Mouse (Mus musculus): ENCODE results near the gene Armcx6. TPM values are rescaled to one million over a fixed set of nuclear protein-coding genes. Genes with fewer than 3 reads are reported as not detected.
"Not testable (repeated sequence)": the region's sequence is repeated elsewhere in the genome, so short reads cannot be mapped to it uniquely, and the experiment has no call there.

The Armcx6 gene
- polyA plus RNA-seq, 1 experiment from 2014 or later, result 4.4 TPM

DNA sequence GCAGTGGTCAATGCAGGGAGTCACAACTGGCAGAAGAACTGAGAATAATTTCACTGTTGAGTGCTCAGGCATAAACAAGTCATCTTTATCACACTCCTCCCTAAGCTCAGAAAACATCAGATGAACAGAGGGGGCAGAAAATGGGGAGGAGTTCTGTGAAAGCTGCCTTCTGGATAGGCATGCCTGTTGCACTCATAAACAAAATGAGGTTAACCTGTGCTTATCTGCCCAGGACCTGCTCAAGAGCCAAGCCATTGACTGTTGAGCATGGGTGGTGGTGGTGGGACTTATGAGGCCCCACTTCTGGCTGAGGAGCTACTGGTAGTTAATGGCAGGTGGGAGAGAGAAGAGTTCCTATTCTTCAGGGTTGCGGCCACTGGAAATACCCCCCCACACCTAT lies 13.4 kb downstream of the Armcx6 start:
- no peak overlapping the region for H3K27ac ChIP-seq (replicated peaks)
- H3K9ac ChIP-seq, result no peak overlapping the region
- ATAC-seq (ENCODE audit: insufficient read depth), result peak; percentile 49
- H3K36me3 ChIP-seq (replicated peaks), result no peaks in the 10 kb centered on the region
- no peaks in the 10 kb centered on the region for H3K27me3 ChIP-seq
- no peak overlapping the region for H3K4me3 ChIP-seq (replicated peaks)
- no peaks in the 10 kb centered on the region for H3K9me3 ChIP-seq (replicated peaks)
- 78% methylated on average over 1 of the region's 1 CpGs for WGBS (ENCODE audit: insufficient replicate concordance)
- H3K4me2 ChIP-seq, result no peak overlapping the region
- H3K4me1 ChIP-seq (replicated peaks), result no peaks in the 10 kb centered on the region

DNA sequence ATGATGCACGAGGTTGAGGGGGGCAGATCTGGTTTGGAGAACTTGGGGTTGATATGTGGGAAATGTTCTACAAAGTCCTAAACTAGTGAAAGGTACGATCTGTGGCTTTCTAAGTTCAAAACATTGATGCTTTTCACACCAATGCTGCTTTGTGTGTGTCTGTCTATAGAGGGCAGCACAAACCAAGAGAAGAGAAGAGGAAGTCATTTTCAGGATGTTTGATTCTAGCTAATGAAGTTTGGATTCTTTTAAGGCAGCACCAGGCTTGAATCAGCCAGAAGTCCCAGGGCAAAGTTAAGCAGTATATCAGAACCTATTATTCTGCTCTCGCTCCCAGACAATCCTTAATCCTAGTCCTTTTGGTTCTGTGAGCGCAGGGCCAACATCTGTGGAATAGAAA lies 21.4 kb downstream of the Armcx6 start:
- H3K36me3 ChIP-seq (replicated peaks), result no peaks in the 10 kb centered on the region
- H3K27ac ChIP-seq (replicated peaks), result no peak overlapping the region
- no peaks in the 10 kb centered on the region for H3K4me1 ChIP-seq (replicated peaks)
- WGBS (ENCODE audit: insufficient replicate concordance), result 27% methylated on average over 4 of the region's 4 CpGs
- no peaks in the 10 kb centered on the region for H3K27me3 ChIP-seq
- ATAC-seq (ENCODE audit: insufficient read depth), result no peak
- H3K4me3 ChIP-seq (replicated peaks), result no peak overlapping the region
- H3K9me3 ChIP-seq (replicated peaks), result no peaks in the 10 kb centered on the region
- no peak overlapping the region for H3K4me2 ChIP-seq
- no peak overlapping the region for H3K9ac ChIP-seq

GRCm38 (mm10) chrX:134723762-134724161 lies 27.5 kb downstream of the Armcx6 start:
- H3K4me2 ChIP-seq; H3K27me3 ChIP-seq; H3K9ac ChIP-seq; H3K36me3 ChIP-seq (replicated peaks); H3K4me1 ChIP-seq (replicated peaks); H3K9me3 ChIP-seq (replicated peaks); H3K27ac ChIP-seq (replicated peaks); H3K4me3 ChIP-seq (replicated peaks); ATAC-seq (ENCODE audit: insufficient read depth): not testable (repeated sequence)
- 25% methylated on average over 2 of the region's 2 CpGs for WGBS (ENCODE audit: insufficient replicate concordance)

DNA sequence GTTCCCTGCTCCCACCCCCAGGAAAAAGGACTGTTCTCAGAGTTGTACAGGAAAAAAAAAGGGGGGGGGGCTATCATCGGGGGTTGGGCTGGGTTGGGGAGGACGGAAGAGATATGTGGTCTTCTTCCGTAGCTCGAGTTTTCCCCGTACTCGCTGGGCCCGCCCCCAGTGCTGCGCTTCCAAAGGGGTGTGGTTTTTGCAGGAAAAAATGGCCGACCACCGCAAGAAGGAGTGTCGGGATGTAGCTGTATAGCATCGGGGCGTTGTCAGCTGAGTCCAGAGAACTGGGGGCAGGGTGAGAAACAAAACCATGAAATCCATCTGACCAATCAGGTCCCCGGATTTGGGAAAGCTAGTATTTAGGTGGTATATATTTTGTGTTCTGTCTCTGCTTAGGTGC lies 32.7 kb downstream of the Armcx6 start:
- peak overlapping the region; percentile 74 for H3K4me2 ChIP-seq
- ATAC-seq (ENCODE audit: insufficient read depth), result peak; percentile 47; the same call in 1 of the 2 replicates
- H3K9me3 ChIP-seq (replicated peaks), result no peaks in the 10 kb centered on the region
- H3K4me3 ChIP-seq (replicated peaks), result peak overlapping the region; percentile 55
- H3K36me3 ChIP-seq (replicated peaks), result no peaks in the 10 kb centered on the region
- no peaks in the 10 kb centered on the region; the same call in 1 of the 2 replicates for H3K27me3 ChIP-seq
- H3K9ac ChIP-seq, result no peak overlapping the region
- no peaks in the 10 kb centered on the region for H3K4me1 ChIP-seq (replicated peaks)
- 17% methylated on average over 14 of the region's 14 CpGs for WGBS (ENCODE audit: insufficient replicate concordance)
- no peak overlapping the region for H3K27ac ChIP-seq (replicated peaks)

- Histone ChIP-seq H3K9ac (no peak within 1 kb of the TSS), H3K4me1 (replicated peaks) (no peaks in the 10 kb centered on the region), H3K27ac (replicated peaks) (peak within 1 kb of the TSS; percentile 38; the same call in 1 of the 2 replicates), H3K9me3 (replicated peaks) (no peaks in the 10 kb centered on the region), H3K27me3 (no peaks in the 10 kb centered on the region; the same call in 1 of the 2 replicates), H3K4me3 (replicated peaks) (peak within 1 kb of the TSS; percentile 55), H3K36me3 (replicated peaks) (no peaks in the 10 kb centered on the region), H3K4me2 (peak within 1 kb of the TSS; percentile 74)
- ATAC-seq (ENCODE audit: insufficient read depth), result peak; percentile 68
- WGBS (ENCODE audit: insufficient replicate concordance), result 11% methylated on average over 16 of the region's 16 CpGs
Observed at GRCm38 (mm10) chrX:134717752-134718308, 33.4 kb downstream of the Armcx6 start, which contains the start of gene Armcx1. Armcx1 (plus strand) TSS chrX:134717963.

DNA sequence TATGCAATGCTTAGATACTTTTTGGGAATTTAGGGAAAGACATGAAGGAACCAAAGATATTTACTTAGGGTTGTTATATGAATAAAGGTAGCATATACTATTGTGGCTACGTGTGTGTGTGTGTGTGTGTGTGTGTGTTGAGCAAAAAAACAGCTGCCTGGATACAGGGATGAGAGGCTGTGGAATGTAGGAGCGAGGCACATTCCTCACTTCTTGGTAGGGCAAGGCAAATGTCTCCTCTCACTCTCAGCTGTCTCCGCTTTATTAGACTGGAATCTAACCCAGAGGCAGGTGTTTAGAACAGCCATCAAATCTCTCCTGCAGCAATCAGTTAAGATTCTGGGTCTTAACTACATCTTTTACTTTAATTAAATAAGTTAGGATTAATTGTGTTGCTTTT lies 34.4 kb downstream of the Armcx6 start:
- 46% methylated on average over 3 of the region's 3 CpGs for WGBS (ENCODE audit: insufficient replicate concordance)
- no peak for ATAC-seq (ENCODE audit: insufficient read depth)
- H3K4me3 ChIP-seq (replicated peaks), result no peak overlapping the region
- H3K9ac ChIP-seq, result no peak overlapping the region
- no peaks in the 10 kb centered on the region for H3K9me3 ChIP-seq (replicated peaks)
- H3K4me1 ChIP-seq (replicated peaks), result no peaks in the 10 kb centered on the region
- H3K27me3 ChIP-seq, result no peaks in the 10 kb centered on the region; the same call in 1 of the 2 replicates
- H3K36me3 ChIP-seq (replicated peaks), result no peaks in the 10 kb centered on the region
- H3K4me2 ChIP-seq, result no peak overlapping the region
- no peak overlapping the region for H3K27ac ChIP-seq (replicated peaks)

Small RNA genes within 50 kb of the gene (microRNA-seq; reads per million reads assigned to microRNA genes)
- not detected for gene Mir7093

Other genes with a start within 250 kb of the Armcx6 start
- 71.0 and 76.1 TPM in 2 replicates for gene Timm8a1, start 209.6 kb downstream of the Armcx6 start, polyA plus RNA-seq (2015; fragmentation: Nextera tagmentation; extraction: Ambion mirVana)
- 12.9 and 15.1 TPM in 2 replicates for gene Btk, start 167.8 kb downstream of the Armcx6 start, polyA plus RNA-seq (2015; fragmentation: Nextera tagmentation; extraction: Ambion mirVana)
- gene Rpl36a, start 165.8 kb downstream of the Armcx6 start, polyA plus RNA-seq (2015; fragmentation: Nextera tagmentation; extraction: Ambion mirVana), result 193 and 254 TPM in 2 replicates
- gene Gla, start 150.3 kb downstream of the Armcx6 start, polyA plus RNA-seq (2015; fragmentation: Nextera tagmentation; extraction: Ambion mirVana), result 3.3 and 5.0 TPM in 2 replicates
- gene Hnrnph2, start 150.2 kb downstream of the Armcx6 start, polyA plus RNA-seq (2015; fragmentation: Nextera tagmentation; extraction: Ambion mirVana), result 76.6 and 78.9 TPM in 2 replicates
- gene Armcx4, start 64.9 kb downstream of the Armcx6 start, polyA plus RNA-seq (2015; fragmentation: Nextera tagmentation; extraction: Ambion mirVana), result 0.32 and 0.33 TPM in 2 replicates
- gene Armcx1, start 33.5 kb downstream of the Armcx6 start, polyA plus RNA-seq (2015; fragmentation: Nextera tagmentation; extraction: Ambion mirVana), result 4.9 and 5.7 TPM in 2 replicates
- 16.9 and 18.1 TPM in 2 replicates for gene Armcx3, start 5.2 kb upstream of the Armcx6 start, polyA plus RNA-seq (2015; fragmentation: Nextera tagmentation; extraction: Ambion mirVana)
- gene Armcx2, start 57.8 kb upstream of the Armcx6 start, polyA plus RNA-seq (2015; fragmentation: Nextera tagmentation; extraction: Ambion mirVana), result 9.2 and 9.8 TPM in 2 replicates
- 0.13 and 0.14 TPM in 2 replicates for gene Nxf2, start 213.3 kb upstream of the Armcx6 start, polyA plus RNA-seq (2015; fragmentation: Nextera tagmentation; extraction: Ambion mirVana)

Data from liver, embryonic 15.5 days (tissue).